Mouse (Mus musculus): ENCODE results near the gene Lekr1. TPM values are rescaled to one million over a fixed set of nuclear protein-coding genes. Genes with fewer than 3 reads are reported as not detected.

The Lekr1 gene
- total RNA-seq, 2 experiments from 2014 or later = 5.4 TPM; not detected in 1

GRCm38 (mm10) chr3:65860903-65861302 lies 194.9 kb downstream of the Lekr1 start:
- ATAC-seq (replicated peaks; ENCODE audit: low FRiP score, poor library complexity, severe bottlenecking) = no peak

GRCm38 (mm10) chr3:65861471-65861881 lies 195.4 kb downstream of the Lekr1 start:
- no peak for ATAC-seq (replicated peaks; ENCODE audit: low FRiP score, poor library complexity, severe bottlenecking)

GRCm38 (mm10) chr3:65863297-65863696 lies 197.3 kb downstream of the Lekr1 start:
- ATAC-seq (replicated peaks; ENCODE audit: low FRiP score, poor library complexity, severe bottlenecking) = 0 out of 2 replicates have a peak, but pooled peaks have one; percentile 53

DNA sequence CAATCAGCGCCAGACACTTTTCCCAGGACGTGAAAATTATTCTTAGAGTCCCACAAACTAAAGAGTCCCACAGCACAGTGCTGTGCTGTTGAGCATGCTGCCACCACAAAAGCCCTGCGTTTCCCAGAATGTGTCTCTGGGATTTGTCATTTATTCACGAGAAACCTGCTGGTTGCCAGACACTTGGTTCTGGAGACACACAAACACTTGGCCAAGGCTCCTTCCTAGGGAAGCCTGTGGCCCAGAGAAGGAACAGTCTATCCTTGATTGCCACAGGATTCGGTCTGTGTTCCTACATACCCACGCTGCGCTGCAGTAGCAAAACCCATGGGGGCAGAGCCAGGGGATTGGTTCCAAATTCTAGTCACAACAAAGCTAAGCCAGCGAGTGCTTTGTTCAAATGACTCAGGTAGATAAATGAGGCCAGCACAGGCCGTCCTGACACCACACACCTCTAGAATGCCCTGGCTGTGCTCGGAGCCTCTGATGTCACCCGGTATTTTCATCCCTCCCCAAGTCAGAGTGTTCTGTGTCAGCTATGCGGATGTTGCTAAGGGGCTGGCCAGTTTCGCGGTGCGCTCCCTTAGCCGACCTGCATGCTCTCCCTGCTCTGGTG lies 197.8 kb downstream of the Lekr1 start:
- no peak for ATAC-seq (replicated peaks; ENCODE audit: low FRiP score, poor library complexity, severe bottlenecking)

DNA sequence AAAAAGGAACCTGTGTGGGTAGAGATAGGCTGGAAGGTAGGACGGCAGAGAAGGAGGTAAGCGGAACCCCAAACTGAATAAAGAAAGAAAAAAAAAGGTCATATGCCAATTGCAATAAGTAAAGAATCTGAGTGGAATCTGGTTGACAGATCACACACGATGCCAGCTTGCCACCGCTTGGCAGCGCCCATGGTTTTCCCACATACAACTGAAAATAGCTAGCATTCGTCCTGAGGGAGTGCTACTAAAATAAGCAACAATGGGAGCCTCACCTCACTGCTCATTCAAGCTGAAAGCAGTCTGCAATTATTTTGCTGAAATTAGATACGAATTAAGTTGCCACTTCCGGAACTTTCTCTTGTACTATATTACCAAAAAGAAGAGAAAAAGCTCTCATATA lies 202.9 kb downstream of the Lekr1 start:
- no peak for ATAC-seq (replicated peaks; ENCODE audit: low FRiP score, poor library complexity, severe bottlenecking)

GRCm38 (mm10) chr3:65869724-65870123 lies 203.7 kb downstream of the Lekr1 start:
- no peak for ATAC-seq (replicated peaks; ENCODE audit: low FRiP score, poor library complexity, severe bottlenecking)

DNA sequence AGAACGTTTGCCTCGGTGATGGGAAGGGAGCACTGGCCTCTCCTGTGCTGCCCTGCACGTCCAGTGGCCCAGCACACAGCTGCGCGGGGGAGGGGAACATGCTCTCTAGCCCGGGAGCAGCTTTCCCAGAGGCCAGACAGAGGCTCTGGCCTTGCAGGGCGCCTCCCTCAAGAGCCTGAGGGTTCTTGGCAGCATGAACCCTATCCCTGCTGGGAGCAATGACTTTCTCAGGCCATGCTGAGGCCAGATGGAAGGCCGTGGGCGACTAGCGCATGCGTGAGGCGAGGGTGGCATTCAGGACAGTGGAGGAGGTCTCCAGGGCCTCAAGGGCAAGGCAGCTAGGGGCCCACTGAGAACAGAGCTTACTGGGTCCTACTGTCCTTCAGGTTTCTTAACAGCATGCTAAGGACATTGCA lies 205.2 kb downstream of the Lekr1 start:
- ATAC-seq (replicated peaks; ENCODE audit: low FRiP score, poor library complexity, severe bottlenecking) = 0 out of 2 replicates have a peak, but pooled peaks have one; percentile 46

DNA sequence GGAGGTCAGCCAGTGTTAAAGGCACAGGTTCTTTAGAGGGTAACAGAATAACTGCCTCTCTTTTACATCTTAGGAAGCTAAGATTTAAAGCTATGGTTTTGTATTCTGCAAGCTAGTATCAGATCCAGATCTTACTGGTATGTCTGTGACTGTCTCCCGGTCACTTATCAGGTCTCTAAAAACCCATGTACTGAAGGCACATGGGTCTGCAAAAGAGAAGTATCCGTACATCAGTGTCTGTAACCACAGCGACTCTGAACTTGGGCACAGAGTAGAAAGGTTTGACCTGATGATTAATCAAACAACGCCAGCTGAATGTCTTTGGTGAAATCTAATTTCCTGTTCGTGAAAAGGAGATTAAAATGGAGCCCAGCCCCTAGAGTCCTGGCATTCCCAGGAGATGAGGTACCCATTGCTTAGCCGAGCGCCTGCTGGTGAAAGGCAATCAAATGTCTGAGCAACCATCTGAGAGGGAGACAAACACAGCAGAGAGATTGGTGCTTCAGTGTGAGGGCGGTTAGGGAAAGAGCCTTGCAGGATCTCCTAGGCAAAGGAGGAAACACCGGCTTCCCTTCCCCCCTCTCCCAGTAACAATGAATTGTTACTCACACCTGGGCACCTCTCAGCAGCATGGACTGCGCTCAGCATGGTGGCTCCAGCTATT lies 205.7 kb downstream of the Lekr1 start:
- no peak for ATAC-seq (replicated peaks; ENCODE audit: low FRiP score, poor library complexity, severe bottlenecking)

DNA sequence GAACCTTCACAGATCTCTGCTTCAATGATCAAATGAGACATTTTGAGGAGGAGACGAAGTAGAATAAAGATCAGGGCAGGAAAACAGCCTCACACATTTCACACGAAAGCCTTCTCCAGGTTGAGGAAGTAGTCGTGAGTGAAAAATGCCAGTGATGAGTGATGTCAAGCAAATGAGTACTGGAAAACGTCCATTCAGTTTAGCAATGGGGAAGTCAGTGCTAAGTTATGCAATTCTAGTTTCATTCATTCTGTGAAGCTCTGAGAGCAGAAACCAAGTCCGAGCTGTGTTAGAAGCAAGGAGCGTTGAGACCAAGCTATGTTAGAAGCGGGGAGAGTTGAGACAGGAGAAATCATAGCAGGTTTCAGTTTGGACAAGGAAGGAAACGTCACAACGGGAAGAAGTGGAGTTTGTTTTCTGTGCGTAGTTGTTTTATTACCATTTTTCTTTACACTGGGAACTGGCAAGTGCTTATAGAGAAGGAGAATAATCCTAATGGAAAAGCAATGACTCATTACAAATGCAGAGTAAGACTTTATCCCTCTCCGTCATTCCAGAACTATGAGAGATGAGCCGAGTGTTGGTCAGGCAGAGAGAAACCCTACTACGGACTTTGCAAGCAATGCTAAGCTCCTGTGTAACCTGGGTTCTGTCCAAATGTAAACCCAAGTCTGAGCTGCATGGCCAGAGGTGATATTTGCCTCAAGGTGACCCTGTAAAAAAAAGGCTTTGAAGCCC lies 207.2 kb downstream of the Lekr1 start:
- no peak for ATAC-seq (replicated peaks; ENCODE audit: low FRiP score, poor library complexity, severe bottlenecking)

Other genes starting within 250 kb of the Lekr1 start
- 2.9 and 6.7 TPM in 2 replicates for gene Tiparp, start 137.8 kb upstream of the Lekr1 start, total RNA-seq (2015; ENCODE audit: low replicate concordance)
- 3.8 and 4.2 TPM in 2 replicates for gene Tiparp, start 137.8 kb upstream of the Lekr1 start, total RNA-seq (2017; ENCODE audit: low replicate concordance)